Mouse (Mus musculus) kidney, adult 8-10 months (tissue): ENCODE data around the gene Sart3.
A peak's percentile ranks its signal among the peaks of the same experiment; 100 is the strongest.

Experiments used
- DNase-seq, 2 experiments: peaks; one replicate each; pipeline ENCODE4 v3.0.0; 2022

Gene Sart3

GRCm38 (mm10) chr5:113765641-113766526 is 6.4 kb downstream of the Sart3 start:
- DNase-seq: no peak

DNA sequence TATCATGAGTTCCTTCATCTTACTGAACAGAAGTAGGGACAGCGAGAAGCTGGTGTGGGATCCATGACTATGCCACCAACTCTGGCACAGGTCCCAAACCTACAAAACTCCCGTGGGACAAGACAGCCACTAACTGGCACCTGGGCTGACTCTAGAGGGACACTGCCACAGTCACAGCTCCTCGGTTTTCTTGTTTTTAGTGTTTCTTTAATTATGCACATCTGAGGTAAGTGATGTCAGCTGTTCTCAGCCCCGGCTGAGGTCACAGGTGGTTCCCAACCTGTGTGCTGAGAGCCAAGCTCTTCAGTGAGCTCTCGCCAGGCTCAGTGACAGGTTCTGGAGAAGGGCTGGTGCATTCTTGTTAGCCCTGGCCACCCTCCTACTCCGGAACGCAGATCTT is 7.9 kb downstream of the Sart3 start:
- DNase-seq: no peak

GRCm38 (mm10) chr5:113761585-113761984 is 10.7 kb downstream of the Sart3 start:
- no peak for DNase-seq

DNA sequence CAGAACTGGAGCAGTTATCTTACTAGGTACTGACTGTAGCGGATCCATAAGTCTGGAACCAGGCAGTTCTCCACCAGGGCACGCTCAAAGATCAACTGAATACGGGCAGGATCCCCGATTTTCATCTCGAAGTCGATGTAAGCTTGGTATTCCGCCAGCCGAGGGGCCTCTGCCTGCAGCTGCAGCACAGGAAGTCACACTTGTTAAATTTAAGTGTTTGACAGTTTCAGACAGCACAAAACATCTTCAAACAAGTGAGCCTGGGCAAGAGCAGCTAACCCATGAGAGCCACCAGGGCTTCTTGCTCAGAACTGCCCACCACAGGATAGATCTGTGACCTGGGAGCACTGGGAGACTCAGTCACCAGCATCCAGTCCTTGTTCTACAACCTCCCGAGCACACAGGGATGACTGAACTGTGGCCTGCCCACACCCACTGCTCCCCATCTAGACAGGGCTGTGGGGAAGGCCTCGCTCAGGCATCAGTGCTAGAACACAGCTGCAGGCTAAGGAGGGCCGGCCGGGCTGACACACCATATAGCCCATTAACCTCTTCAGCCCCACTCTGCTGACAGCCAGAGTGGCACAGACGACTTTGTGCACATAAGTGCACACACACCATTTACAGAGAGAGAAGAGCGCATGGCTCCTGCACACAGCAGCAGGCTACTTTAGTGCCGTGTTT is 16.8 kb downstream of the Sart3 start:
- no peak for DNase-seq

- DNase-seq: no peak
Observed at GRCm38 (mm10) chr5:113751521-113752157, 20.7 kb downstream of the Sart3 start.

- DNase-seq: no peak
Observed at GRCm38 (mm10) chr5:113748556-113749331, 23.6 kb downstream of the Sart3 start.

DNA sequence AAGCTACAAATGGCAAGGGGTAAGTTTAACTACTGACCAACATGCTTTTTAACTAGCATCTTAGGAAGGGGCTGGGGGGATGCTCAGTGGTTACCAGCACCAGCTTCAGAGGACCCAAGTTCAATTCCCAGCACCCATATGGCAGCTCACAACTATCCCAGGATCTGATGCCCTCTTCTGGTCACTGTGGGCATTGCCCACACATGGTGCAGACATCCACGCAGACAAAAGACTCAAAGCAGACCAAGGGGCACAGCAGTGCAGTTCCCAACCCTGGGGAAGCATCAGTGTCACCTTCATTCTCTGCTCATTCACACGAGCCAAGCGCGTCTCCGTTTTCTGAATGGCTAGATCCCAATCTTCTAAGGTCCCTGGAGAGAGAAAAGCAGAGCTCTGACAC is 24.7 kb downstream of the Sart3 start:
- DNase-seq: no peak

- DNase-seq: no peak
Observed at GRCm38 (mm10) chr5:113737607-113738237, 34.6 kb downstream of the Sart3 start.

DNA sequence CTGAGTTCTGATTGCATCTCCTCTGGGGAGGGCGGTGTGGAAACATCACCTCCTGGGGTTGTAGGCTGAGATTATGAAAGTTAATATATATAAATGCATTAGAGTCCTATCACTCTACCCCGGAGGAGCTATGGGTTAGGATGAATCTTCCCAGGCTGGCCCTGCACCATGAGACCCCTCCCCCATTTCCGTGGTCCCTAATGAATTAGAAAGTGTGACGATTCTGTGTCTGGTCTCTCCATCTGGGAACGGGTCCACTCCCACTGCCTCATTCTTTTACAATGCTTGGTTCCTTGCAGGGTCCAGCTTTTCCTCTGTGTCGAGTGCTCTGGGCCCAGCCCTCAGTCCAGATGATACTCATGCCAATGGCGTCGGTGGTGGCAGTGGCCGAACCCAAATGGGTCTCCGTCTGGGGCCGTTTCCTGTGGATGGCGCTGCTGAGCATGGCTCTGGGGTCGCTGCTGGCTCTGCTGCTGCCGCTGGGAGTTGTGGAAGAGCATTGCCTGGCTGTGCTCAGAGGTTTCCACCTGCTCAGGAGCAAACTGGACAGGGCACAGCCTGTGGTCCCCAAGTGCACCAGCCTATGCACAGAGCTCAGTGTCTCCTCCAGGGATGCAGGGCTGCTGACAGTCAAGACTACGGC is 35.7 kb downstream of the Sart3 start:
- no peak for DNase-seq

DNA sequence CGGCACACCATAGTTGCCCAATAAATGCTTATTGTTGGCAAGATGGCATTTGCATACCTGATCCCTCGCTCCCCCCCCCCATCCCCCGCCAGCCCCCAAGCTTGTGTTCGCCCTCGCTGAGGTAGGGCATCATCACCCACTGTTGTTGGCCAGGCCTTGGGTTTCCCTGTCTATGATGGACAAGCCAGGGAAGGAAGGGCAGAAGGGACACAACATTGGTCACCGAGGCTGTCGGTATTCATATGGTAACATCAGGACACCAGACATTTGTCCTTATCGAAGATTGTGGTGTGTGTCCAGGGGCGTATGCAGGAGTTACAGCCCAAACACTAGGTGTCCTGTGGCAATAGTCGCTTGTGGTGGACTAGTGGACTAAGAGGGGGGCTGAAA is 36.2 kb downstream of the Sart3 start:
- no peak for DNase-seq

GRCm38 (mm10) chr5:113735345-113736112 is 36.8 kb downstream of the Sart3 start, which contains the start of gene Ficd:
TSS of gene Ficd (plus strand) at chr5:113735803.
- DNase-seq: peak; percentile 89 to 92

- DNase-seq: peak in 1 of 2 experiments; percentile 23
Observed at GRCm38 (mm10) chr5:113735023-113735344, 37.3 kb downstream of the Sart3 start.

DNA sequence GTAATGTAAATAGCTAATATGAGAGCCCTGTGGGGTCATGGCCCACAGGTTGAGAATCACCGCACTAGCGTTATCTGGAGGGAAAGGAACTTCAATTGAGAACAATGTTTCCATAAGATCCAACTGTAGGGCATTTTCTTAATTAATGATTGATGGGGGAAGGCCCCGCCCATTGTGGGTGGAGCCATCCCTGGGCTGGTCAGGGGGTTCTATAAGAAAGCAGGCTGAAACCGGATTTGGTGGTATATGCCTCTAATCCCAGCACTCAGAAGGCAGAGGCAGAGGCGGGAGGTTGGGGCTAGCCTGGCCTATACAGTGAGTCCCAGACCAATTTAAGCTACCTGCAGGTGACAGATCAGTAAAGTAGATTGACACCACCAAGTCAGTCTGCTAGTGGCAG is 37.9 kb downstream of the Sart3 start:
- DNase-seq: no peak

DNA sequence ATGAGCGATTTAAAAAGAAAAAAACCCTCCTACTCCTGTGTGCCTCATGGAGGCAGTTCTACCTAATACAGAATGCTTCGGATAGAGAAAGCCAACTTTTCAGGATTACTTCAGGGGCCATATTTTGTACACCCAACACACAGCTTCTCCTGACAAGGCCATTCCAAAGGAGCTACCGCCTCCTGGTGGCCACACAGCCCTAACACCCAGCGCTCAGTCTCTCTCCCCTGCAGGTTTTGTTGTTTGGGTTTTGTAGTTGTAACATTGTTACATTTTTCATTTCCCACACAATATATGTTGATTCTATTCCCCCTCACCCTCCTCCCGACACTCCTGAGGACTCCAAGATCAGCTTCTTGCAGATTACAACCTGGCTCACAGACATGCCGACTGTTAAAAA is 40.1 kb downstream of the Sart3 start:
- no peak for DNase-seq

DNA sequence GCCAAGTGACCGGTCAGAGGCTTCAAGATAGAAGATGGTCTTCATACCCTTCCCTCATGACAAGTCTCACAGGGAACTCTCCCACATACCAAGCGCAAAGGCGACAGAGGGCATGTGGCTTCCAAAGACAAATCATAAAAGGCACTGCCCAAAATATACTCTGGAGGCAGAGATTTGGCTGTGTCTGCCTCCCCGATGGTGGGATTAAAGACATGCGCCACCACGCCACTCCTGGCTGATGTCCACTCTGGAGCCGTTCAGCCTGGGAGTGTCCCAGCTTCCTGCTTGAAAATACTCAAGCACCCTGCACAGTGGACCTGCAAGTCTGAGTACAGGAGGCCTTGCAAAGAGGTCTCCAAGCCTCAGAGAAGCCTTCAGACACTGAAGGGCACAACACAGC is 41.1 kb downstream of the Sart3 start:
- DNase-seq: no peak

GRCm38 (mm10) chr5:113730641-113731121 is 41.6 kb downstream of the Sart3 start:
- DNase-seq: no peak

DNA sequence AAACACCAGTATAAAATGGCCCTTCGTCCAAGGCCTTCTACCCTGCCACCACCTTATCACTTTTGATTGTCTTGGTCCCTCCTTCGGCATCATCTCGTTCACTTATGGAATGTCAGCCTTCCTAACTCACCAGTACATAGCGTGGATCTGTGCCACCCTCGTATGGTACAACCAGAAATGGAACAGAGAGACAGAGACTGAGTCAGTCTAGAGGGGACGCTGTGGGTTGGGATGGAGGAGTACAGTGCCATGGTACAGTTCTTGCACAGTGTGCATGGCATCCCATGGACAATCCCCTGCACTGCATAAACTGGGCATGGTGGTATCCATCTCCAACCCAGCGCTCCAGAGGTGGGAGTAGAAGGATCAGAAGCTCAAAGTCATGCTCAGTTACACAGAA is 43.6 kb downstream of the Sart3 start:
- no peak for DNase-seq

GRCm38 (mm10) chr5:113728011-113728410 is 44.3 kb downstream of the Sart3 start:
- DNase-seq: no peak

GRCm38 (mm10) chr5:113727238-113727637 is 45.1 kb downstream of the Sart3 start:
- no peak for DNase-seq

GRCm38 (mm10) chr5:113726618-113727017 is 45.7 kb downstream of the Sart3 start:
- DNase-seq: no peak

DNA sequence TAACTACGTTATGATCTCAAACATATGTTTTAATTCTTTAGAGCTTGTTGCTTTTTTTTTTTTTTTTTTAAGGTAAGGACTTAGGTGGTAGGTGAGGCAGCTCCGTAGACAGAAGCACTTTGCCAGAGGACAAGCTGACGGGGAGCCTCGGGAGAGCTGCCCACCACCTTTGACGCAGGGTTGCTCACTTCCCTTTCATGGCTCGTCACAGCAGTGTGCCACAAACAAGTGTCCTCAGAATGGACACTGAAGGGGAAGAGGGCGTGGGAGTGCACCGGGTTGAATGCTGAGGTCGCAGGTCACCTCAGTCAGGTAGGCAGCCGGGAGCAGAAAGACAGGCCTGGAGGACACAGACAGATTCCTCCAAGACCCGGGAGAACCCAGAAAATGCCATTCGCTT is 46.9 kb downstream of the Sart3 start:
- no peak for DNase-seq
